In the genomic region with DNA sequence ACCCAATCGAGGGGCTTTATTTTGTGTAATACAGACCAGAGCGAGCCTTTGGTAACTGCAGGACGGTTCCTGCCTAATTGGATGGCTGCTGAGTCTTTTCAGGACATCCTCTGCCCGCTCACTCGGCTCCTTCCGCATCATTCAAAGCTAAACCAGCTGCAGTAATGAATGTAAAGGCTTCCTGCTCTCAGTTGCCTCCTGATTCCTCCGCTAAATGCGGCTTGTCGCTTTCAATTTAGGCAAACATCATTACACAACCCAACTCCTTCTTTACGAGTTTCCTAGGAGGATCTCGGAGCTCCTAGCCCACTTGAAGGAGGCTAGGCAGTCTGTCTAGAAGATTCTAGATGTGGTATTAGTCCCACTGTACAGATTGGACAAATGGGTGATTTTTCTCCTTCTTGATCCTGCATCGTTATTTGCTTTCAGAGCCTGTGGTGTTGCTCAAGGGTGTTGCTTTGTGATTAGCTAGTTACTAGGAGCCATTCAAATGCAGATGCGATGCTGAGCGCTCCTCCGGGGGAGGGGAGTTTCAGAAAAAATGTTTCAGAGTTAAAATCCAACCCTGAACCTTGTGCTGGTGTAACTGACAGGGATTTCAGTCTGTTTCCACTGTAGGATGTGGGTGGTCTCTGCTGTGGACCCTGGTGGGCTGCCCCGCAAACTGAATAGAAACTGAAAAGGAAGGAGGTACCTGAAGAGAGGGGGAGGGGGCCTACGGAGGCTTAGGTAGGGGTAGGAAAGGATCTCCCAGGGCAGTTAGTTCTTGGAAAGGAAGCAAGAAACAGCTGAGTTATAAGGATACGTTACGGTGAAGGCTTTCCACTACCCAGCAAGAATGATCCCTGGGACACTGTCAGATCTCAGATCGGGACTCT, we compare ENCODE assay signal across 8 mouse cellular contexts. TPM values are rescaled to one million over a fixed set of nuclear protein-coding genes. Genes with fewer than 3 reads are reported as not detected.
DNase-seq lines count a peak whose midpoint lies in the region; ATAC-seq and TF ChIP-seq lines count a peak whose summit lies in the region.
"Had no signal": no experiment of that assay in that cellular context is flagged by ENCODE, and none has a peak within 500 bp of the region (broad histone marks: within the 10 kb centered on the region; RNA-seq: fewer than 3 reads in every experiment).

No protein-coding gene starts in this region.

- H3K9me3 ChIP-seq in hindbrain, embryonic 15.5 days = no peaks in the 10 kb centered on the region
- no peaks in the 10 kb centered on the region for H3K9me3 ChIP-seq in neural tube, embryonic 14.5 days (ENCODE audit: control insufficient read depth, low read length)

- peaks cover 19% of the 10 kb centered on the region for H3K4me1 ChIP-seq in hindbrain, embryonic 15.5 days (replicated peaks)
- H3K4me1 ChIP-seq in neural tube, embryonic 14.5 days (ENCODE audit: control insufficient read depth, insufficient read depth, low read length) = peaks cover 3% of the 10 kb centered on the region; the same call in 1 of the 2 replicates

- H3K4me3 ChIP-seq in left cerebral cortex, adult 2 months = 0 out of 2 replicates have a peak overlapping the region, but pooled peaks have one; percentile 18
- peak overlapping the region; percentile 9 for H3K4me3 ChIP-seq in hindbrain, embryonic 15.5 days
- no peak overlapping the region for H3K4me3 ChIP-seq in neural tube, embryonic 14.5 days (ENCODE audit: low read depth, low read length)

- no peak for DNase-seq in left cerebral cortex, adult 2 months (ENCODE audit: extremely low spot score in 1 of 2, low spot score in 2 of 2)
- DNase-seq in left cerebral cortex, postnatal 10 days (ENCODE audit: extremely low spot score in 1 of 2, low spot score in 2 of 2) = no peak
- peak; percentile 32 for DNase-seq in embryo, embryonic 9.5 days (ENCODE audit: extremely low spot score)
- DNase-seq in B cell, adult 2 months = no peak

- 6% methylated on average over 20 of the region's 20 CpGs for WGBS in hindbrain, embryonic 15.5 days
- WGBS in neural tube, embryonic 14.5 days = 7% methylated on average over 20 of the region's 20 CpGs

- peaks cover 7% of the 10 kb centered on the region; the same call in 1 of the 2 replicates for H3K27me3 ChIP-seq in hindbrain, embryonic 15.5 days
- H3K27me3 ChIP-seq in neural tube, embryonic 14.5 days (ENCODE audit: control insufficient read depth, insufficient read depth, low read length) = no peaks in the 10 kb centered on the region

- no peak for TF ChIP-seq CTCF in left cerebral cortex, adult 2 months (IDR thresholded peaks at IDR 0.05)

- H3K36me3 ChIP-seq in hindbrain, embryonic 15.5 days = no peaks in the 10 kb centered on the region
- no peaks in the 10 kb centered on the region for H3K36me3 ChIP-seq in neural tube, embryonic 14.5 days (ENCODE audit: control insufficient read depth, insufficient read depth, low read length)

- intact Hi-C loops in left cerebral cortex, adult 2 months (cut with DNase I) = no loop called here
- intact Hi-C loops in left cerebral cortex, postnatal 10 days (cut with DNase I) = no loop called here

- peak overlapping the region; percentile 37 for H3K4me2 ChIP-seq in hindbrain, embryonic 15.5 days
- peak overlapping the region; percentile 34; the same call in 1 of the 2 replicates for H3K4me2 ChIP-seq in neural tube, embryonic 14.5 days (ENCODE audit: low read depth, low read length)

- H3K27ac ChIP-seq in left cerebral cortex, adult 2 months = no peak overlapping the region
- no peak overlapping the region for H3K27ac ChIP-seq in hindbrain, embryonic 15.5 days (replicated peaks)
- H3K27ac ChIP-seq in neural tube, embryonic 14.5 days (ENCODE audit: low read depth, low read length) = no peak overlapping the region

- peak; percentile 44 for ATAC-seq in hindbrain, embryonic 15.5 days (ENCODE audit: low FRiP score, low read depth)
- ATAC-seq in neural tube, embryonic 14.5 days (ENCODE audit: low read depth) = peak; percentile 38; the same call in 1 of the 2 replicates
- no peak for ATAC-seq in granulocyte monocyte progenitor cell, adult 5-6 weeks (replicated peaks; ENCODE audit: poor library complexity, severe bottlenecking)
- ATAC-seq: activated CD4-positive, CD25-positive, alpha-beta regulatory T cell, adult 4 months had no signal

- no peak overlapping the region for H3K9ac ChIP-seq in hindbrain, embryonic 15.5 days
- H3K9ac ChIP-seq in neural tube, embryonic 14.5 days (replicated peaks; ENCODE audit: low read depth, low read length) = no peak overlapping the region

RNA-seq across cellular contexts. Expression of a gene that starts 48.7 kb away (rescaled TPM):
- 10 to 100 TPM; 15.5 to 21.8 TPM for total RNA-seq in left cerebral cortex, adult 2 months (2021)
- total RNA-seq in left cerebral cortex, postnatal 10 days (2021) = 10 to 100 TPM; 16.4 to 18.2 TPM
- 9.3 and 12.0 TPM in 2 replicates for polyA plus RNA-seq in hindbrain, embryonic 15.5 days (2015; fragmentation: Nextera tagmentation; extraction: Ambion mirVana)
- 9.0 and 9.6 TPM in 2 replicates for polyA plus RNA-seq in neural tube, embryonic 14.5 days (2014; fragmentation: Nextera tagmentation; extraction: Ambion mirVana)
- total RNA-seq in granulocyte monocyte progenitor cell, adult 5-6 weeks (2014; fragmentation: Nextera tagmentation) = 6.2 and 10.6 TPM in 2 replicates
- 4.1 TPM in 2 replicates for total RNA-seq in granulocyte monocyte progenitor cell, adult 5-6 weeks (2017)

RNA-seq across cellular contexts. Expression of a gene that starts 49.1 kb away (rescaled TPM):
- 10 to 100 TPM; 13.0 to 16.9 TPM for total RNA-seq in left cerebral cortex, adult 2 months (2021)
- total RNA-seq in left cerebral cortex, postnatal 10 days (2021) = 10 to 100 TPM; 11.2 to 12.6 TPM
- polyA plus RNA-seq in hindbrain, embryonic 15.5 days (2015; fragmentation: Nextera tagmentation; extraction: Ambion mirVana) = 11.5 and 11.9 TPM in 2 replicates
- polyA plus RNA-seq in neural tube, embryonic 14.5 days (2014; fragmentation: Nextera tagmentation; extraction: Ambion mirVana) = 13.8 and 15.4 TPM in 2 replicates
- total RNA-seq in granulocyte monocyte progenitor cell, adult 5-6 weeks (2014; fragmentation: Nextera tagmentation) = 2.3 and 7.3 TPM in 2 replicates
- 4.0 and 4.5 TPM in 2 replicates for total RNA-seq in granulocyte monocyte progenitor cell, adult 5-6 weeks (2017)
